Mouse (Mus musculus): ENCODE results near the gene Itgb5. TPM values are rescaled to one million over a fixed set of nuclear protein-coding genes. Genes with fewer than 3 reads are reported as not detected.

The Itgb5 gene
- polyA plus RNA-seq, 1 experiment from 2014 or later = 26.0 TPM

- H3K9me3 ChIP-seq (ENCODE audit: control insufficient read depth, low read length) = no peaks in the 10 kb centered on the region
- no peak overlapping the region for H3K27ac ChIP-seq (replicated peaks)
- H3K4me3 ChIP-seq (ENCODE audit: low read depth, low read length) = no peak overlapping the region
- WGBS = 81% methylated on average over 2 of the region's 2 CpGs
- TF ChIP-seq CTCF (IDR thresholded peaks at IDR 0.05; ENCODE audit: low read depth) = no peak
- no peak for ATAC-seq (ENCODE audit: low FRiP score, low TSS enrichment)
- no peak overlapping the region for H3K4me2 ChIP-seq (replicated peaks; ENCODE audit: low read depth)
- peaks cover 18% of the 10 kb centered on the region for H3K4me1 ChIP-seq (replicated peaks; ENCODE audit: control insufficient read depth, insufficient read depth)
- DNase-seq (ENCODE audit: low spot score) = no peak
- H3K9ac ChIP-seq (ENCODE audit: low read length) = no peak overlapping the region
- no peaks in the 10 kb centered on the region for H3K27me3 ChIP-seq (ENCODE audit: control insufficient read depth, insufficient read depth, low read length)
- H3K36me3 ChIP-seq (ENCODE audit: control insufficient read depth, insufficient read depth, low read length) = no peaks in the 10 kb centered on the region
Measured at GRCm38 (mm10) chr16:33887981-33888380, 58.5 kb downstream of the Itgb5 start.

GRCm38 (mm10) chr16:33889000-33889607 is 59.6 kb downstream of the Itgb5 start:
- Histone ChIP-seq H3K36me3 (ENCODE audit: control insufficient read depth, insufficient read depth, low read length) (no peaks in the 10 kb centered on the region), H3K4me2 (replicated peaks; ENCODE audit: low read depth) (no peak overlapping the region), H3K4me1 (replicated peaks; ENCODE audit: control insufficient read depth, insufficient read depth) (peaks cover 12% of the 10 kb centered on the region; the same call in 1 of the 2 replicates), H3K9ac (ENCODE audit: low read length) (no peak overlapping the region), H3K4me3 (ENCODE audit: low read depth, low read length) (no peak overlapping the region), H3K9me3 (ENCODE audit: control insufficient read depth, low read length) (no peaks in the 10 kb centered on the region), H3K27me3 (ENCODE audit: control insufficient read depth, insufficient read depth, low read length) (no peaks in the 10 kb centered on the region), H3K27ac (replicated peaks) (no peak overlapping the region)
- DNase-seq (ENCODE audit: low spot score) = no peak
- TF ChIP-seq EP300 (optimal IDR thresholded peaks at IDR 0.05) = no peak
- no peak for TF ChIP-seq CTCF (IDR thresholded peaks at IDR 0.05; ENCODE audit: low read depth)
- no peak for ATAC-seq (ENCODE audit: low FRiP score, low TSS enrichment)
- 81% methylated on average over 13 of the region's 13 CpGs for WGBS

- H3K4me3 ChIP-seq (ENCODE audit: low read depth, low read length) = no peak overlapping the region
- no peak overlapping the region for H3K4me2 ChIP-seq (replicated peaks; ENCODE audit: low read depth)
- no peaks in the 10 kb centered on the region for H3K27me3 ChIP-seq (ENCODE audit: control insufficient read depth, insufficient read depth, low read length)
- H3K4me1 ChIP-seq (replicated peaks; ENCODE audit: control insufficient read depth, insufficient read depth) = peaks cover 7% of the 10 kb centered on the region; the same call in 1 of the 2 replicates
- ATAC-seq (ENCODE audit: low FRiP score, low TSS enrichment) = no peak
- peak overlapping the region; percentile 31; the same call in 1 of the 2 replicates for H3K27ac ChIP-seq (replicated peaks)
- H3K36me3 ChIP-seq (ENCODE audit: control insufficient read depth, insufficient read depth, low read length) = no peaks in the 10 kb centered on the region
- WGBS = 57% methylated on average over 8 of the region's 8 CpGs
- H3K9ac ChIP-seq (ENCODE audit: low read length) = no peak overlapping the region; the same call in 1 of the 2 replicates
- no peaks in the 10 kb centered on the region for H3K9me3 ChIP-seq (ENCODE audit: control insufficient read depth, low read length)
- DNase-seq (ENCODE audit: low spot score) = no peak
- no peak for TF ChIP-seq EP300 (optimal IDR thresholded peaks at IDR 0.05)
Measured at GRCm38 (mm10) chr16:33891099-33891498, 61.6 kb downstream of the Itgb5 start.

GRCm38 (mm10) chr16:33891561-33892281 is 62.3 kb downstream of the Itgb5 start:
- H3K27ac ChIP-seq (replicated peaks) = peak overlapping the region; percentile 65
- H3K27me3 ChIP-seq (ENCODE audit: control insufficient read depth, insufficient read depth, low read length) = no peaks in the 10 kb centered on the region
- H3K4me3 ChIP-seq (ENCODE audit: low read depth, low read length) = 0 out of 2 replicates have a peak overlapping the region, but pooled peaks have one; percentile 8
- H3K9ac ChIP-seq (ENCODE audit: low read length) = no peak overlapping the region
- DNase-seq (ENCODE audit: low spot score) (peak; percentile 81), ATAC-seq (ENCODE audit: low FRiP score, low TSS enrichment) (peak; percentile 62)
- peak overlapping the region; percentile 42 for H3K4me2 ChIP-seq (replicated peaks; ENCODE audit: low read depth)
- TF ChIP-seq CTCF (IDR thresholded peaks at IDR 0.05; ENCODE audit: low read depth) (peak; percentile 35), EP300 (optimal IDR thresholded peaks at IDR 0.05) (no peak)
- peaks cover 7% of the 10 kb centered on the region; the same call in 1 of the 2 replicates for H3K4me1 ChIP-seq (replicated peaks; ENCODE audit: control insufficient read depth, insufficient read depth)
- H3K36me3 ChIP-seq (ENCODE audit: control insufficient read depth, insufficient read depth, low read length) = no peaks in the 10 kb centered on the region
- 10% methylated on average over 14 of the region's 14 CpGs for WGBS
- no peaks in the 10 kb centered on the region for H3K9me3 ChIP-seq (ENCODE audit: control insufficient read depth, low read length)

- TF ChIP-seq CTCF (IDR thresholded peaks at IDR 0.05; ENCODE audit: low read depth) (no peak), EP300 (optimal IDR thresholded peaks at IDR 0.05) (no peak)
- Histone ChIP-seq H3K36me3 (ENCODE audit: control insufficient read depth, insufficient read depth, low read length) (no peaks in the 10 kb centered on the region), H3K4me1 (replicated peaks; ENCODE audit: control insufficient read depth, insufficient read depth) (peaks cover 7% of the 10 kb centered on the region; the same call in 1 of the 2 replicates), H3K4me2 (replicated peaks; ENCODE audit: low read depth) (peak overlapping the region; percentile 42; the same call in 1 of the 2 replicates), H3K9ac (ENCODE audit: low read length) (no peak overlapping the region), H3K27ac (replicated peaks) (peak overlapping the region; percentile 49), H3K4me3 (ENCODE audit: low read depth, low read length) (no peak overlapping the region), H3K9me3 (ENCODE audit: control insufficient read depth, low read length) (no peaks in the 10 kb centered on the region), H3K27me3 (ENCODE audit: control insufficient read depth, insufficient read depth, low read length) (no peaks in the 10 kb centered on the region)
- ATAC-seq (ENCODE audit: low FRiP score, low TSS enrichment) = no peak
- DNase-seq (ENCODE audit: low spot score) = no peak
- 41% methylated on average over 6 of the region's 6 CpGs for WGBS
Measured at GRCm38 (mm10) chr16:33892539-33892938, 63.1 kb downstream of the Itgb5 start.

GRCm38 (mm10) chr16:33893796-33894195 is 64.3 kb downstream of the Itgb5 start:
- no peak overlapping the region for H3K4me3 ChIP-seq (ENCODE audit: low read depth, low read length)
- H3K4me2 ChIP-seq (replicated peaks; ENCODE audit: low read depth) = no peak overlapping the region
- H3K9ac ChIP-seq (ENCODE audit: low read length) = no peak overlapping the region
- no peak overlapping the region for H3K27ac ChIP-seq (replicated peaks)
- no peak for ATAC-seq (ENCODE audit: low FRiP score, low TSS enrichment)
- 74% methylated on average over 4 of the region's 4 CpGs for WGBS
- TF ChIP-seq CTCF (IDR thresholded peaks at IDR 0.05; ENCODE audit: low read depth) (no peak), EP300 (optimal IDR thresholded peaks at IDR 0.05) (no peak)
- H3K9me3 ChIP-seq (ENCODE audit: control insufficient read depth, low read length) = no peaks in the 10 kb centered on the region
- H3K4me1 ChIP-seq (replicated peaks; ENCODE audit: control insufficient read depth, insufficient read depth) = peaks cover 7% of the 10 kb centered on the region; the same call in 1 of the 2 replicates
- H3K36me3 ChIP-seq (ENCODE audit: control insufficient read depth, insufficient read depth, low read length) = no peaks in the 10 kb centered on the region
- no peaks in the 10 kb centered on the region for H3K27me3 ChIP-seq (ENCODE audit: control insufficient read depth, insufficient read depth, low read length)
- DNase-seq (ENCODE audit: low spot score) = no peak
